Mouse (Mus musculus) cortical plate, adult 2 months (tissue): Measurements from ENCODE around the gene Defb9.

Source experiments
- CTCF ChIP-seq: fragments of 200-500 bp; IDR thresholded peaks from 2 replicates; pipeline ENCODE4 v1.5.1; 2011; ENCODE audit warnings: mild to moderate bottlenecking, control low read depth, low read length; ENCODE audit not compliant: insufficient read depth; ENCODE audit errors: extremely low read depth
- POLR2A ChIP-seq: fragments of 200-500 bp; IDR thresholded peaks from 2 replicates; pipeline ENCODE4 v1.6.1; 2011; ENCODE audit warnings: mild to moderate bottlenecking, low read length, control low read depth; ENCODE audit not compliant: insufficient read depth; ENCODE audit errors: extremely low read depth

GRCm38 (mm10) chr8:21915625-21916024 is 30.4 kb upstream of the Defb9 start:
- no peak for TF ChIP-seq CTCF
- no peak for TF ChIP-seq POLR2A
